Mouse (Mus musculus): ENCODE data around the gene Tbc1d23. TPM values are rescaled to one million over a fixed set of nuclear protein-coding genes. Genes with fewer than 3 reads are reported as not detected.
A peak's percentile ranks its signal among the peaks of the same experiment; 100 is the strongest.
"Not testable (repeated sequence)": the region's sequence is repeated elsewhere in the genome, so short reads cannot be mapped to it uniquely, and the experiment has no call there.

Gene Tbc1d23
- polyA plus RNA-seq, 1 experiment from 2014 or later: 4.9 TPM

DNA sequence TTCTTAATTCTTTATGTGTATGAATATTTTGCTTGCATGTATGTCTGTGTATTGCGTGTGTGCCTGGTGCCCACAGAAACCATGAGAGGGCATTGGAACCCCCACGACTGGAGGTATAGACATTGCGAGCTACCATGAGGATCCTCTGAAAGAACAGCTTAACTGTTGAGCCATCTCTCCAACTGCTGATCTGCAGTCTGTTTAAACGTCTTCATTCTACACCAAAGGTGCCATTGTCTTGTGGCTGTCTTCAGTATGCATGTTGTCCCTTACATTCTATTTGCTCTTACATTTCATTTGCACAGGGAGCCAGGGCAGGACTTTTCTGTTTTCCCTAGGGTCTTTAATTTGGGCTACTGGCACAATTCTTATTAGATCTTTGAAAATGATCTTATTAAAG lies 19.7 kb upstream of the Tbc1d23 start:
- 55% methylated on average over 4 of the region's 4 CpGs for WGBS (ENCODE audit: insufficient replicate concordance)
- H3K4me1 ChIP-seq (replicated peaks): no peaks in the 10 kb centered on the region
- H3K4me2 ChIP-seq: no peak overlapping the region
- no peaks in the 10 kb centered on the region for H3K27me3 ChIP-seq
- H3K9ac ChIP-seq: no peak overlapping the region
- H3K36me3 ChIP-seq: no peaks in the 10 kb centered on the region
- ATAC-seq (ENCODE audit: low read depth): no peak
- no peak for DNase-seq
- no peak overlapping the region for H3K4me3 ChIP-seq (replicated peaks)
- no peak overlapping the region for H3K27ac ChIP-seq
- H3K9me3 ChIP-seq (replicated peaks): no peaks in the 10 kb centered on the region

DNA sequence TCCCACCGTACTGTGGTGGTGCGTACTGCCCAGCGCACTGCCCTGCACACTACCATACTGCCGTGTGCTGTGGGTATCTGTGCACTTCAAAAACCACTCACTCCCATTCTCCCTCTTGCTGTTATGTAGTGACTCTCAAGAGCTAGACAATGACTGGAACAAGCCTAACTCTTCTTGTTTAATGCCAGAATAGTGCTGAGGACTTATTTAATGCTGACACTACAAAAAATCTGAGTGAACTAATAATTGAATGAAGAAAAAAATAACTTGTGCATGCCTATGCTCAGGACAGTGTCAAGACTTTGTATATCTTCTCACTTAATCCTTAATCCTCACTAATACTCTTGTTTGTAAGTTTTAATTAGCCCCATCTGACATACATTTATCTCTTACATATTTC lies 16.2 kb upstream of the Tbc1d23 start:
- DNase-seq: no peak
- WGBS (ENCODE audit: insufficient replicate concordance): 79% methylated on average over 4 of the region's 4 CpGs
- no peak for ATAC-seq (ENCODE audit: low read depth)
- H3K27ac ChIP-seq: no peak overlapping the region
- H3K9me3 ChIP-seq (replicated peaks): no peaks in the 10 kb centered on the region
- H3K9ac ChIP-seq: no peak overlapping the region
- H3K4me2 ChIP-seq: no peak overlapping the region
- no peaks in the 10 kb centered on the region for H3K36me3 ChIP-seq
- no peaks in the 10 kb centered on the region for H3K27me3 ChIP-seq
- no peaks in the 10 kb centered on the region for H3K4me1 ChIP-seq (replicated peaks)
- H3K4me3 ChIP-seq (replicated peaks): no peak overlapping the region

DNA sequence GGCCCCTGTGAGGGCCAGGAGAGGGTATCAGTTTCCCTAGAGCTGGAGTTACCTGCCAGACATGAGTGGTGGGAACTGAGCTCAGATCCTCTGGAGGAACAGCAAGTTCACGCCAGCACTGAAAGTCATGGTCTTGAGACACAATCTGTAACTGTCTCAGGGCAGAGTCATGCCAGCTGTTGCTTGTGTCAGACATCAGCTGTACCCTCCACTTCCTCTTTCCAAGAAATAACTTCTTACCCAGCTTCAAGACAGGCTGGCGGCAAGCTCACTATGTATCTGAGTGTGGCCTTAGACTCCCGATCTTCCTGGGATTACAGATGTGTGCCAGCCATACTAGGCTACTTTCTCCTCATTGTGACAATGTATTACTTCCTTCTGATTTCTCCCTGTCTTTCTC lies 15.3 kb upstream of the Tbc1d23 start:
- ATAC-seq (ENCODE audit: low read depth): no peak
- H3K27ac ChIP-seq: no peak overlapping the region
- H3K4me1 ChIP-seq (replicated peaks): no peaks in the 10 kb centered on the region
- no peak for DNase-seq
- H3K4me3 ChIP-seq (replicated peaks): no peak overlapping the region
- 52% methylated on average over 3 of the region's 3 CpGs for WGBS (ENCODE audit: insufficient replicate concordance)
- no peak overlapping the region for H3K9ac ChIP-seq
- H3K9me3 ChIP-seq (replicated peaks): no peaks in the 10 kb centered on the region
- no peak overlapping the region for H3K4me2 ChIP-seq
- no peaks in the 10 kb centered on the region for H3K27me3 ChIP-seq
- H3K36me3 ChIP-seq: no peaks in the 10 kb centered on the region

- 6% methylated on average over 6 of the region's 6 CpGs for WGBS (ENCODE audit: insufficient replicate concordance)
- no peaks in the 10 kb centered on the region for H3K27me3 ChIP-seq
- DNase-seq (peak; percentile 15), ATAC-seq (ENCODE audit: low read depth) (no peak)
- no peak overlapping the region for H3K9ac ChIP-seq
- no peak overlapping the region for H3K4me3 ChIP-seq (replicated peaks)
- H3K9me3 ChIP-seq (replicated peaks): no peaks in the 10 kb centered on the region
- no peak overlapping the region for H3K27ac ChIP-seq
- H3K4me2 ChIP-seq: no peak overlapping the region
- no peaks in the 10 kb centered on the region for H3K4me1 ChIP-seq (replicated peaks)
- H3K36me3 ChIP-seq: no peaks in the 10 kb centered on the region
Observed at GRCm38 (mm10) chr16:57243858-57244248, 12.5 kb upstream of the Tbc1d23 start.

DNA sequence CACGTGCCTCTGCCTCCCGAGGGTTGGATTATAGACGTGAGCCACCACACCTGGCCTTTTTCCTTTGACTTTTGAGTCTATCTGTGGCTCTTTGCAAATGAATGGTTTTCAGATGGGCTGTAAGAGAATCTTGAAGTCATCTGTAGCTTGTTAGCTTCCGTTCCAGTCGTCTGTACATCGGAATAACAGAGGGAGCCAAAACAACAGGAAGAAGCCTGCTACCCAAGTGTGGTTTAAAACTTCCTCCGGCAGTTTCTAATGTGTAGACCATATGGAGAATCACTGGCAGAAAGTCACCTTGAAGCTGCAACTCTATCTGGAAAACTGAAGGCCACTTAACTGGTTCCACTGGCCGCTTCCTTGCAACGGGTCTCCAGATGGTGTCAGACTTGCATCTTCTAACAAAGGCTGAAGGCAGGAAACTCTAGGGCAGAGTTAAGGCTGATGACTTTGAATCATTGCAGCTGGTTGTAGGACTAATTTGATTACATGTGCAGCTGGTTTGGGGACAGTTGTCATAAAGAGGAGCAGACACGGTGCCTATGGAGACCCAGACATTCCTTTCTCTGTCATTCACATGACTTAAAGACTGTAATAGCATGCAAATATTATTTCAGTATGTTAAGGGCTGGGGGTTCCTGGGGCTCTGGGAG lies 12.0 kb upstream of the Tbc1d23 start:
- no peak overlapping the region for H3K9ac ChIP-seq
- ATAC-seq (ENCODE audit: low read depth): no peak

DNA sequence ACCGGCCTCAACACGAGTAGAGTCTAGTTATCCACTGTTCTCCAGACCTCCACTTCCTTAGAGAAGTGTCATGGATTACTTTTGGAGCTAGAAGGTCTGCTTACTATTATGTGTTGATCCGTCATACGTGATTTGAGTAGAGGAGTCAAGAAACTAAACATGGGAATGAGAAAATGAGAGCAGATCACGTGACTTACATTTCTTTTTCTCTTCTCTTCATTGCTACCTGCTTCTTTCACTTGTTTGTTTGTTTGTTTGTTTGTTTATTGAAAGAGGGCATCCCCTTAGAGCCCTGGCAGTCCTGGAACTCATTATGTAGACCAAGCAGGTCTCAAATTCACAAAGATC lies 11.5 kb upstream of the Tbc1d23 start:
- ATAC-seq (ENCODE audit: low read depth) (no peak), DNase-seq (no peak)
- H3K9ac ChIP-seq: no peak overlapping the region
- H3K4me1 ChIP-seq (replicated peaks): no peaks in the 10 kb centered on the region
- H3K27ac ChIP-seq: no peak overlapping the region
- H3K36me3 ChIP-seq: no peaks in the 10 kb centered on the region
- no peak overlapping the region for H3K4me3 ChIP-seq (replicated peaks)
- no peaks in the 10 kb centered on the region for H3K27me3 ChIP-seq
- H3K9me3 ChIP-seq (replicated peaks): no peaks in the 10 kb centered on the region
- H3K4me2 ChIP-seq: no peak overlapping the region
- WGBS (ENCODE audit: insufficient replicate concordance): 74% methylated on average over 5 of the region's 5 CpGs

More for the DNA sequence above, 12.0 kb upstream of the Tbc1d23 start:
- Histone ChIP-seq H3K36me3 (no peaks in the 10 kb centered on the region), H3K4me2 (no peak overlapping the region), H3K27me3 (no peaks in the 10 kb centered on the region), H3K4me3 (replicated peaks) (no peak overlapping the region), H3K27ac (no peak overlapping the region), H3K4me1 (replicated peaks) (no peaks in the 10 kb centered on the region), H3K9me3 (replicated peaks) (no peaks in the 10 kb centered on the region)
- no peak for DNase-seq
- 30% methylated on average over 10 of the region's 10 CpGs for WGBS (ENCODE audit: insufficient replicate concordance)

- 49% methylated on average over 7 of the region's 7 CpGs for WGBS (ENCODE audit: insufficient replicate concordance)
- DNase-seq: no peak
- ATAC-seq (ENCODE audit: low read depth): no peak
Observed at GRCm38 (mm10) chr16:57235871-57236510, 4.7 kb upstream of the Tbc1d23 start.

DNA sequence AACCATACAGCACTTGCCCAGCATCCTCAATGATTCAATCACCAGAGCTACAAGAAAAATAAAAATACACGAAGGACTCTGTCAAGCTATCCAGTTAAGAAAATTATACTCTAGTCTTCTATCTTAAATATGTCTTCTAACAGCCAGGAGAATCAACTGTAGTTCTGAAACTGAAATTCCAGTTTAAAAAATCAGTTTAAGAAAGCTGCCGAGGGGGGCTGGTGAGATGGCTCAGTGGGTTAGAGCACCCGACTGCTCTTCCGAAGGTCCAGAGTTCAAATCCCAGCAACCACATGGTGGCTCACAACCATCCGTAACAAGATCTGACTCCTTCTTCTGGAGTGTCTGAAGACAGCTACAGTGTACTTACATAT lies 620 bp upstream of the Tbc1d23 start:
- WGBS (ENCODE audit: insufficient replicate concordance): 66% methylated on average over 5 of the region's 5 CpGs
- H3K36me3 ChIP-seq: not testable (repeated sequence)

More at GRCm38 (mm10) chr16:57235871-57236510, 4.7 kb upstream of the Tbc1d23 start:
- no peaks in the 10 kb centered on the region for H3K27me3 ChIP-seq
- no peak overlapping the region for H3K27ac ChIP-seq
- no peak overlapping the region for H3K4me3 ChIP-seq (replicated peaks)
- H3K4me1 ChIP-seq (replicated peaks): no peaks in the 10 kb centered on the region
- no peak overlapping the region for H3K9ac ChIP-seq
- no peaks in the 10 kb centered on the region for H3K9me3 ChIP-seq (replicated peaks)
- no peak overlapping the region for H3K4me2 ChIP-seq
- H3K36me3 ChIP-seq: no peaks in the 10 kb centered on the region

GRCm38 (mm10) chr16:57226444-57226843 lies 4.9 kb downstream of the Tbc1d23 start:
- peaks cover 8% of the 10 kb centered on the region for H3K4me1 ChIP-seq (replicated peaks)
- H3K36me3 ChIP-seq: 0 out of 2 replicates have a peak, but pooled peaks cover 3% of the 10 kb centered on the region
- DNase-seq (no peak), ATAC-seq (ENCODE audit: low read depth) (no peak)
- 79% methylated on average over 5 of the region's 5 CpGs for WGBS (ENCODE audit: insufficient replicate concordance)
- H3K27ac ChIP-seq: no peak overlapping the region
- H3K9me3 ChIP-seq (replicated peaks): no peaks in the 10 kb centered on the region
- no peak overlapping the region for H3K4me3 ChIP-seq (replicated peaks)
- H3K27me3 ChIP-seq: no peaks in the 10 kb centered on the region
- no peak overlapping the region for H3K9ac ChIP-seq
- no peak overlapping the region for H3K4me2 ChIP-seq

More for the DNA sequence above, 620 bp upstream of the Tbc1d23 start:
- not testable (repeated sequence) for H3K9ac ChIP-seq; DNase-seq; H3K4me1 ChIP-seq (replicated peaks); H3K27ac ChIP-seq; ATAC-seq (ENCODE audit: low read depth); H3K27me3 ChIP-seq; H3K9me3 ChIP-seq (replicated peaks)
- peak overlapping the region; percentile 81 for H3K4me2 ChIP-seq
- peak overlapping the region; percentile 93 for H3K4me3 ChIP-seq (replicated peaks)

- Histone ChIP-seq H3K36me3 (peaks cover 11% of the 10 kb centered on the region; the same call in 1 of the 2 replicates), H3K4me3 (replicated peaks) (no peak overlapping the region), H3K9ac (no peak overlapping the region), H3K27ac (no peak overlapping the region), H3K27me3 (no peaks in the 10 kb centered on the region), H3K4me1 (replicated peaks) (no peaks in the 10 kb centered on the region), H3K4me2 (no peak overlapping the region), H3K9me3 (replicated peaks) (no peaks in the 10 kb centered on the region)
- DNase-seq: no peak
- 90% methylated on average over 6 of the region's 6 CpGs for WGBS (ENCODE audit: insufficient replicate concordance)
- no peak for ATAC-seq (ENCODE audit: low read depth)
Observed at GRCm38 (mm10) chr16:57220361-57220760, 10.9 kb downstream of the Tbc1d23 start.

- no peak overlapping the region for H3K9ac ChIP-seq
- no peak overlapping the region for H3K27ac ChIP-seq
- ATAC-seq (ENCODE audit: low read depth) (no peak), DNase-seq (no peak)
- H3K4me2 ChIP-seq: no peak overlapping the region
- peaks cover 26% of the 10 kb centered on the region for H3K36me3 ChIP-seq
- H3K9me3 ChIP-seq (replicated peaks): no peaks in the 10 kb centered on the region
- H3K4me3 ChIP-seq (replicated peaks): no peak overlapping the region
- no peaks in the 10 kb centered on the region for H3K4me1 ChIP-seq (replicated peaks)
- no peaks in the 10 kb centered on the region for H3K27me3 ChIP-seq
Observed at GRCm38 (mm10) chr16:57215957-57216356, 15.3 kb downstream of the Tbc1d23 start.

DNA sequence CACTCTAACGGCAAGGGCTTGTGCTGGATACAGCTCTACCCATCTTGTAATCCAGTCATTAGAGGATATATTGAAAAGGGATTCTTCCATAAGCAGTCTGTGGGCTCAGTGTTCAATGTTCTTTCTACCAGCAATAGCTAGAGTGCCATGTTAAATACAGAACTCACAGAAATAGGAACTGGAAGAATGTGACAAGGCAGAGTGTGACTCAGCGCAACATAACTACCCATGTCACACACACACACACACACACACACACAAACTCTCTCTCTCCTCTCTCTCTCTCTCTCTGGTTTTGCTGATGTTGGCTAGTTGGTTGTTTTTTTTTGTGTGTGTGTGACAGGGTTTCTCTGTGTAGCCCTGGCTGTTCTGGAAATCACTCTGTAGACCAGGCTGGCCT lies 20.3 kb downstream of the Tbc1d23 start:
- Histone ChIP-seq H3K9me3 (replicated peaks) (no peaks in the 10 kb centered on the region), H3K27ac (no peak overlapping the region), H3K36me3 (peaks cover 23% of the 10 kb centered on the region), H3K27me3 (no peaks in the 10 kb centered on the region), H3K4me3 (replicated peaks) (no peak overlapping the region), H3K4me1 (replicated peaks) (no peaks in the 10 kb centered on the region), H3K4me2 (no peak overlapping the region), H3K9ac (no peak overlapping the region)
- WGBS (ENCODE audit: insufficient replicate concordance): 78% methylated on average over 2 of the region's 2 CpGs
- ATAC-seq (ENCODE audit: low read depth) (no peak), DNase-seq (no peak)

All from liver, embryonic 13.5 days (tissue).